Mouse (Mus musculus) T-helper 2 cell (primary cell): ENCODE results near the gene Prl.
"Not testable (repeated sequence)": the region's sequence is repeated elsewhere in the genome, so short reads cannot be mapped to it uniquely, and the experiment has no call there.

Experiments used
- in situ Hi-C: fragments of 300-600 bp; cut with MboI, MseI; formaldehyde crosslinking; loops from one replicate; pipeline ENCODE4 v1.15.1; 2025; ENCODE audit warnings: high pct_unique_total_duplicates

Gene Prl

DNA sequence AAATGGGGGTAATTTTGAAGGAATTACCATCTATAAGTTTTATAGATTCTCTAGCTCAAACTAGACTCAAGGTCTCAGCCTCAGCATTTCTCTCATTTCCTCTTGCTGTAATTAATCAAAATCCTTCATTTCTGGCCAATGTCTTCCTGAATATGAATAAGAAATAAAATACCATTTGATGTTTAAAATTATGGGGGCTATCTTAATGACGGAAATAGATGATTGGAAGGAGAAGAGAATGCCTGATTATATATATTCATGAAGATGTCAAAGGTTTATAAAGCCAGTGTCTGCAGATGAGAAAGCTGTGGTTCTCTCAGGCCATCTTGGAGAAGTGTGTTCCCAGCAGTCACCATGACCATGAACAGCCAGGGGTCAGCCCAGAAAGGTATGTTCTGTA is at the start of gene Prl:
Prl (plus strand) TSS at position 301 of the 400 bp plus-strand sequence.
- in situ Hi-C loops, result no loop called here

DNA sequence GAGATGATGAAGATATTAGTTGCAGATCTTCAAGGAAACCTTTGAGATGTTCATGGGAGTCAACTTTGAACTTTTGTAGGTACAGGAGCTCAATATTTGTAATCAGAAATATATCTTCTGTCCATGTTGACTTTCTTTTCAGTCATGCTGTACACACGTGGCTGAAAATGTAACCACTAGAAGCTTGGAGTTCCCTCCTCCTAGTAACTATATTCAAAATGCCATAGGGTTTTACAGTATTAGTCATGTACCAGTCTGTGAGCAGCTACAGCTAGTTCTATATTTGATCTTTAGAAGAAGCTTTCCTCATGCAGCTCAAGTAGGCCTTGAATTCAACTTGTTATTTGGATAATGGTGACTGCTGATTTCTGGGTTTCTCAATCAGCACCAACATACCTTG is 30.8 kb upstream of the Prl start:
- in situ Hi-C loops, result no loop called here

DNA sequence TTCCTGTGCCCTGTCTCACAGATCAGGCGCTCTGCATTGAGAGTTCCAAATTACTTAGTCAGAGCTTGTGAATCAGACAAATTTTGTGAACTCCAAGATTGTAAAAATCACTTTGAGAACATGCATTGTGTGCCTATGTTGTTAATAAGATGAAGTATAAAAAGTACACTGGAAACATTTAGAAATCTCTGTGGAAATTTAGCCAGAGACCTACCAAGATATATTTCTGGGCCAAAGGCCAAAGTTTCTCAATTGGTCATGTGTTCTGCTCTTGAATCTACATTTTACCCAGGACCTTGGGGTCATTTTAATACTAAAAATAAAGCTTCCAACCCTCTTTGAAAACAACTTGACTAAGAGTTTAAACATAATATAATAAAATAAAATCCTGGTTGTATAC is 30.0 kb upstream of the Prl start:
- in situ Hi-C loops, result no loop called here

DNA sequence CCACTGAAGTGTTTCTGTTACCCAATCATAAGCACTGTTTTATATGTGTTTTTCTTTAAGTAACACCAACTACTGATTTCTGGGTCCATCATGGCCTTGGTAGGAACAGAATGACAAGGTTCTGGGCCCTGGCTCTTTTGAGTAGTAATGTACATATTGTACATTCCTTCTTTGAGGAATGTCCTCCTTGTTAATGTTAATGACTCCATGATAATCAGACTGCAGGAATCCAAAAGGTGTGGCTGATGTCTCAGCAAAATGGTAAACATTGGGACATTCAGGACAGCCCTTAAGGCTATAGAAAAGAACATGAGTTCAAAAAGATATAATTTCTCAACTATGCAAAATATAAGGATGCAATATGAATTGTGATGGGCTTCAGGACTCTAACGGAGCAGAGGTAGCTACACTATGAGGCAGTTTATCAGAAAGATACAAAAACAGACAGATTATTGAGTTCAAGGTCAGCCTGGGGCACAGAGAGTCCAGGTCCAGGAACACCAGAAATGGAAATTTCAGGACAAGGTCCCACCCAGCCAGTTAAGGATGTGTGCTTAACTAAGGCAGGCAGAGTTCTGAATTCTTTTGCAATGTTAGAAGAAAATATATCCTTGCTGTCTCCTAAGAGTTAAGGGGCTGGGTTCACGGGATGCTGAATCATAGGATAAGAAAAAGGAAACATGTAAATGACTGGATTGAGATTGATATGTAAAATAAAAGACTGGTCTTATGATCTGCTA is 28.7 kb upstream of the Prl start:
- in situ Hi-C loops, result no loop called here

DNA sequence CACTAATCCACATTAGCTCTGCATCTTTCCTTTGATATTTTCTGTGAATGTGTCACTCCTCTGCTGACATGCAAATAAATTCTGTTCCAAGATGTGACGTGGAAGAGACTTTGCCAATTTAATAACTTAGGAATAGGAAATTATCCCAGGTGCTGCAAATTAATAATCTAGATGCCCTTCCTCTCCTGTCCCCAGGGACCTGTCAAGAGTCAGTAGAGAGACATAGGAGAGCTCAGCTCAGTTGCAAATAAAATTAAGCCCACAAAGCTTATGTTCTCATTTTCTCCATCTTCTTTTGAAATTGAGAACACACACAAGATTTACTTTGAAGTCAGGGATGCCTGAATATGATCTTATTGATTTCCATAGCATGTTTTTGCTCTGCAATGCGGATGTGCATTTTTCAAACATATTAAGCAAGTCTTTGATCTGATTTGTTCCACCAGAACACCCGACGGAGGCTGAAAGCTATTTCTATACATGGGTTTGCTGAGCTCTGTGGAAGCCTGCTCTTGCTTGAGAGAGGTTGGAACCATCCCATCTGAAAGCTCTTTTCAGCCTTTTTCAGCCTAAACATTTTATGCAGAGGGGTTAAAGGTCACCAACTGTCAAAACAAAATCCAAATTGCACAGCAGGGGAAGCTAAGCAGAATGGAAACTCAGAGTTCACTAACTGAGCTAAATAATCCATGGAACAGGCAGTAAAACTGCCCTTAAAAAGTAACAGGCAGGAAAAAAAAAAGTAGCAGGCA is 26.1 kb upstream of the Prl start:
- in situ Hi-C loops, result no loop called here

DNA sequence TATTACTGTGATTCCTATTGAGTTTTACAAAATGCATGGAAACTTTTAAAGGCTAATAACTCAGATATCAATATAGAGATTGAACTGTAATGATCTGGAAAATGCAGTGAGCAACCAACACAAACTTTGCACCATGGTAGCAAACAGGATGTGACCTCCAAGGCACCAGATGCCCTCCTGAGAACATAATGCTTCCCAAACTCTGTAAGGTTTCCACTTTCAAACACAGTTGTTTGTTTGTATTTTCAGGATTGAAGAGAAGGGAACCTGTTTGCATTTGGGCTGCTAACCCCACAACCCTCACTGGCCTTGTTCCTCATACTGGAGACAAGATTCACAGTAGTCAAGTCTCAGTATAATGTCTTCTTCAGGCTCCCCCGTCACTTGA is 25.5 kb upstream of the Prl start:
- in situ Hi-C loops, result no loop called here

DNA sequence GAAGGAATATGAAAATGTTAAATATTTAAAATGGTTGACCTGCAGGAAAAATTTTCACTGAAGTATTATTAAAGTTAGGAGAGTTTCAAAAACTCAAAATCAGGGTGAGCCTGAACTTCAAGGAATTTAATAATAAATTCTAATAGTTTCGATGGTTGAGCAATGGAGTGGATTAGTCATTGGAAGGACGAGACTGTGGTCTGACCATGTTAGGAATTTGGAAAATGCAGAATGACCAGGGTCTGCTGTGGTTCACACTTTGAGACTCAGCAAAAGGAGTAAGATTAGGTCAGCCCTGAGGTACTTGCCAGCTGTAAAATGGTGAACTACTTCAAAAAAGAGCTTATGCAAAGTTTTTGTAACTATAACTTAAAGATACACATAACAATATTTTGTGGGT is 24.4 kb upstream of the Prl start:
- in situ Hi-C loops, result no loop called here

DNA sequence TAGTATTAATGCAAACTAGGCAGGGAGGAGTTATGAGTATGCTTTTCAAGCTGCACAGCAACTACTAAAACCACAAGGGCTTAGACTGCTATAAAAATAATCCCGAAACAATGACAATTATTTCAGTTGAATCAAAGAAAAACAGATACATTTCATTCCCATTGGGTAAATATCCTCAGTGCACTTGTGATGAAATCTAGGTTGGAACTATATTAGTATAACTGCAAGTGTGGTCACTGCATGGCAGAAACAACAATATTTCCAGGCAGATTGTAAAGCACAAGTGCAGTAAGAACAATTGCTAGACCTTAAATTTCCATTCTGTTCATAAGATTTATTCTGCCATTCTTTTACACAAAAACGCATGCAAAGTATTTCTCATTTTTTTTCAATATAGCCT is 15.2 kb upstream of the Prl start:
- in situ Hi-C loops, result no loop called here

DNA sequence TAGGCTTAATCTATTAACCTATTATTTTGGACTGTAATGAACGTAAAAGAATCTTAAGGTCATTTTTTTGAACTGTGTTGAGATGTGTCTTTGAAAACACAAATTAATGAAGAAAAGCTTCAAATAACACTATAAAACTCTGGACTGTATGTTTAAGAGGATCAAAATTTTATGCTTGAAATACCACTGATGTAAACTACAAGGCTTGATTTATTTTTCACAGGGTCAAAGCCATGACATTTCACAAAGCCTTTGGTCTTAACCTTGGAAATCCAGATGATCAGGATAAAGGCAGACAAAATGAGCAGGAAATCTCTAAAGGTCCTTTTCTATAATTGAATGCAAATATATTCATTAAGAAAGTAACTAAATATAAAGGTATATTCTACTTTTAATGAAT is 14.0 kb upstream of the Prl start:
- in situ Hi-C loops, result no loop called here

DNA sequence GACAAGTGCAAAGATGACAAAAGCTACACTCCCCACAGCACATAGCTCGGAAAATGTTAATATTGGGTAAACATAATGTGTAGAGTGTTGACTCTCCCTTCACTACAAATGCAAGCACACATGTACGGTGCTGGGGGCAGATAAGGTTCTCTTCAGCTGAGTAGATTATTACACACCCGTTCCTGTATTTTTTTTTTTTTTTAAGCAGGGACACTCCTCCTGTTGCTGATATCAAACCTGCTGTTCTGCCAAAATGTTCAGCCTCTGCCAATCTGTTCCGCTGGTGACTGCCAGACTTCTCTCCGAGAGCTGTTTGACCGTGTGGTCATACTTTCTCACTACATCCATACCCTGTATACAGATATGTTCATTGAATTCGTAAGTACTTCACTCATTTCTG is 1.8 kb downstream of the Prl start:
- in situ Hi-C loops, result no loop called here

DNA sequence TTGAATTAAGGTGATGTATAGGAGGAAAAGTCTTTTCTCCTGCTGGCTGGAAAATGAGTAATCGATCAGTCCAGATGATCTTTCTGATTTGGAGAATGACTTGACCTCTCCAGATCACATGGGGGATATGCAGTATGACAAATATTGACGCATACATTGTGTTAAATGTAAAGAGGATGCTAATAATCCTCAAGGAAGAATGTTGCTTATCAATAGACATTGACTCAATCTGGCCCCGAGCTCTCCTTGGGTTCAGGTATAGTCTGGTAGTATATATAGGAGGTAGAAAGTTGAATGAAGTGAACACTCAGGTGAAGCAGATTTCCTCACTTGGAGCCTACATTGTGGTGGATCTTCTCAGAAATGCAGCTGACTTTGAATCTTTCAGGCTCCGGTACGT is 36.5 kb downstream of the Prl start, which contains the start of gene Prl3d1:
Prl3d1 (plus strand) TSS at position 301 of the 400 bp plus-strand sequence.
- in situ Hi-C loops, result not testable (repeated sequence)
